Mouse (Mus musculus): ENCODE data around the gene Aplnr. TPM values are rescaled to one million over a fixed set of nuclear protein-coding genes. Genes with fewer than 3 reads are reported as not detected.
A peak's percentile ranks its signal among the peaks of the same experiment; 100 is the strongest.

The Aplnr gene
- polyA plus RNA-seq, 1 experiment from 2014 or later, result 28.0 TPM

DNA sequence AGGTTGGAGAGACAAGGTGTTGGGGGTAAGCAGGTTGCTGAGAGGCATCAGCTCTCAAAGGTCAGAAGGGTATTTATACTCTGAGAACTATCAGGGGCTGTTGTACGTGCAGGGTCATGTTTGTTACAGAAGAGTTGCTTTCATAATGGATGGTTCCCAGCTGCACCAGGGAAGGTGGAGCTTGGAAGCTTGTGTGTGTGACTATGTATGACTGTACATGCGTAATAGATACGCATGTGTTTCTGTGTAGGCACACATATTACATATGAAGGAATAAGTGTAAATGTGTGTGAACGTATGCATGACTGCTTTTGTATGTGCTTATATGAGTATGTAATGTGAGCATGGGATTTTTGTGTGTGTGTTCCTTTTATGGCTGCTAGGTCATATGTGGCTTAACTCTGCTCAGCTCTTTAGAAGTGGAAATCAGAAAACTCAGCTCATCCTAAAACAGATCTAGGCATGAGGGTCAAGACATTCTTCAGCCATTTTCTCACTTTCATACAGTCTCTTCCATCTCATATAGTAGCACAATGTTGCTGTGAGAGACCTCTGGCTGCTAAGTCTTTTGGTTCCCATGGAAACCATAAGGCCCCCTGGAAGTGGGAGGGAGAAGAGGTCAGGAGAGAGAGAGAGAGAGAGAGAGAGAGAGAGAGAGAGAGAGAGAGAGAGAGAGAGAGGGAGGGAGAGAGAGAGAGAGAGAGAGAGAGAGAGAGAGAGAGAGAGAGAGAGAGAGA lies 25.0 kb downstream of the Aplnr start:
- WGBS, result 59% methylated on average over 4 of the region's 4 CpGs
- H3K9ac ChIP-seq (ENCODE audit: low read length), result no peak overlapping the region
- no peaks in the 10 kb centered on the region for H3K27me3 ChIP-seq (ENCODE audit: control insufficient read depth, insufficient read depth, low read length)
- H3K27ac ChIP-seq (replicated peaks), result no peak overlapping the region
- ATAC-seq (ENCODE audit: low FRiP score, low TSS enrichment) (no peak), DNase-seq (ENCODE audit: low spot score) (no peak)
- no peaks in the 10 kb centered on the region for H3K4me1 ChIP-seq (replicated peaks; ENCODE audit: control insufficient read depth, insufficient read depth)
- H3K4me3 ChIP-seq (ENCODE audit: low read depth, low read length), result no peak overlapping the region
- H3K9me3 ChIP-seq (ENCODE audit: control insufficient read depth, low read length), result no peaks in the 10 kb centered on the region
- TF ChIP-seq EP300 (optimal IDR thresholded peaks at IDR 0.05) (no peak), CTCF (IDR thresholded peaks at IDR 0.05; ENCODE audit: low read depth) (no peak)
- no peak overlapping the region for H3K4me2 ChIP-seq (replicated peaks; ENCODE audit: low read depth)
- H3K36me3 ChIP-seq (ENCODE audit: control insufficient read depth, insufficient read depth, low read length), result no peaks in the 10 kb centered on the region

DNA sequence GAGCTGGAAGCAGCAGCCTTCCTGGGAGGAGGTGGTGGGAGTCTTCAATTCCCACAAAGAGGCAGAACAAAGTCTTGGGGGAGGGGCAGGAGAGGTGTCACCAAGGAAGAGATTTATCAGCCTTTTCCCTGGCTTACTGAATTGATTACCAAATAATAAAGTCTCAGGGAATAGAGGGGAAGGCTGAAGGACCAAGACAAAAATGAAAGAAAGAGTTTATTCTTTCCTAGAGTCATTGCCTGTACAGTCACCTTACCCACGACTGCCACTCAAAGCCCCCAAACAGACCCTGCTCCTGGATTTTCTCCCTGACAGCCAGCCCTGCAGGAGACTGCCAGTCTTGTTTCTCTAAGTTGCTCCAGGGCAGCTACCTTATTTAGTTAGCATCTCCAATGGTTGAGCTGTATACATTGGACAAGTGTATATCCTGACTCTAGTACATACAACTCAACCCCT lies 25.6 kb downstream of the Aplnr start:
- WGBS, result 26% methylated on average over 1 of the region's 1 CpGs
- Histone ChIP-seq H3K27me3 (ENCODE audit: control insufficient read depth, insufficient read depth, low read length) (no peaks in the 10 kb centered on the region), H3K27ac (replicated peaks) (no peak overlapping the region)

DNA sequence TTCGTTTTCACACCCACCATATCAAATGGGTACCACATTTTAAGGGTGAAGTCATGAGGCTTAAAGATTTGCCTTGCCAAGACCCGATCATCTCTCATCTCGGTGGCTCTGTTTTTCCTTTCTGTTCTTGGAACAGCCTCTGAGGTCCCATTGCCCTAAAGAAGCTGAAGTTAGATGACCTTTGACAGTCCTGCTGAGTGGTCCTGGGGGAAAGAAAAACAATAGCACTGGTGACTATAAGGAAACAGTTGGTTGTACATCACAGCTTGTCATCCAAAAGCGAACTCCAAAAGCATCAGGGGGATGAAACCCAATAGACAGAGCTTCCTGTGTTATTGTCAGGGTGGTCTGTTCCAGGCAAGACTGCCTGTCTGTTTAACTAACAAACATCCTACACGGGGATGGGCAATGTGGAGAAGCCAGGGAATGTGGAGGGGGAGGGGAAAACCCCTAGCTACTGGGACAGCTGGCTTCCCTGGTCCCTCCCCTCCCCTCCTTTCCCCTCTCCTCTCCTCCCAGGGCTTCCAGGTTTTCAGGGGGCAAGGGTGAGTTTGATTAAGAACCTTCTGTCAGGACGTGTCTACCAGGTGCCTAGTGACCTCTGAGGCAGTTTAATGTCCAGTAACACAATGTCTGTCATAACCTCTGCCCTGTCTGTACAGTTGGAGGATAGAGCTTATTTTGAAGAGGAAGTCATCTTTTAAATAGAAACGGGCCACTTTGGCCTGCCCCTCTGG lies 27.5 kb downstream of the Aplnr start:
- H3K4me1 ChIP-seq (replicated peaks; ENCODE audit: control insufficient read depth, insufficient read depth), result no peaks in the 10 kb centered on the region
- 32% methylated on average over 7 of the region's 7 CpGs for WGBS
- H3K27ac ChIP-seq (replicated peaks), result 0 out of 2 replicates have a peak overlapping the region, but pooled peaks have one; percentile 13
- no peak overlapping the region for H3K4me2 ChIP-seq (replicated peaks; ENCODE audit: low read depth)
- no peak overlapping the region for H3K4me3 ChIP-seq (ENCODE audit: low read depth, low read length)
- H3K36me3 ChIP-seq (ENCODE audit: control insufficient read depth, insufficient read depth, low read length), result no peaks in the 10 kb centered on the region
- no peak overlapping the region for H3K9ac ChIP-seq (ENCODE audit: low read length)
- ATAC-seq (ENCODE audit: low FRiP score, low TSS enrichment), result peak; percentile 38; the same call in 1 of the 2 replicates
- TF ChIP-seq CTCF (IDR thresholded peaks at IDR 0.05; ENCODE audit: low read depth) (no peak), EP300 (optimal IDR thresholded peaks at IDR 0.05) (no peak)
- H3K9me3 ChIP-seq (ENCODE audit: control insufficient read depth, low read length), result no peaks in the 10 kb centered on the region
- DNase-seq (ENCODE audit: low spot score), result no peak
- no peaks in the 10 kb centered on the region for H3K27me3 ChIP-seq (ENCODE audit: control insufficient read depth, insufficient read depth, low read length)

More for the DNA sequence above, 25.6 kb downstream of the Aplnr start:
- Histone ChIP-seq H3K4me2 (replicated peaks; ENCODE audit: low read depth) (no peak overlapping the region), H3K4me3 (ENCODE audit: low read depth, low read length) (no peak overlapping the region), H3K9ac (ENCODE audit: low read length) (no peak overlapping the region), H3K9me3 (ENCODE audit: control insufficient read depth, low read length) (no peaks in the 10 kb centered on the region), H3K4me1 (replicated peaks; ENCODE audit: control insufficient read depth, insufficient read depth) (no peaks in the 10 kb centered on the region), H3K36me3 (ENCODE audit: control insufficient read depth, insufficient read depth, low read length) (no peaks in the 10 kb centered on the region)
- ATAC-seq (ENCODE audit: low FRiP score, low TSS enrichment), result no peak
- DNase-seq (ENCODE audit: low spot score), result no peak
- TF ChIP-seq EP300 (optimal IDR thresholded peaks at IDR 0.05) (no peak), CTCF (IDR thresholded peaks at IDR 0.05; ENCODE audit: low read depth) (no peak)

DNA sequence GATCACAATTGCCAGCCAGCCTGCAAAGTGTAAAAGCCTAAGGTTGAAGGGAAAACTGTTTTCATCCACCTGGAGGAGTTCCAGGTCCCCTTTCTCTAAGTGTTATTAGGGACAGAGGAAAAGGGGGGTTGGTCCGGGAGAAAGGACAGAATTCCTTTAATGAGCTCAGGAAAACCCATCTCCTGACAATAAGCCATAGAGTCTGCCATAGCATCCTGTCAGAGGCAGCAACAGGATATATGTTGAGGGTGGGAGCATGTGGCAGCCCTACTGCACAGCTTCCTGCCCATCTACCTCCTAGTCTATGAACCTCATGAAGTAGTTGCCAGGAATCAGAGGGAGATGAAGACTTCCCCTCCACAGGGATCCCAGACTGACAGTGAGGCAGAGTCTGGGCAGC lies 31.6 kb downstream of the Aplnr start:
- H3K4me3 ChIP-seq (ENCODE audit: low read depth, low read length), result no peak overlapping the region
- 55% methylated on average over 1 of the region's 1 CpGs for WGBS
- no peak overlapping the region for H3K9ac ChIP-seq (ENCODE audit: low read length)
- no peaks in the 10 kb centered on the region for H3K9me3 ChIP-seq (ENCODE audit: control insufficient read depth, low read length)
- no peak overlapping the region for H3K27ac ChIP-seq (replicated peaks)
- H3K4me1 ChIP-seq (replicated peaks; ENCODE audit: control insufficient read depth, insufficient read depth), result no peaks in the 10 kb centered on the region; the same call in none of the 2 replicates
- H3K4me2 ChIP-seq (replicated peaks; ENCODE audit: low read depth), result no peak overlapping the region
- H3K27me3 ChIP-seq (ENCODE audit: control insufficient read depth, insufficient read depth, low read length), result no peaks in the 10 kb centered on the region
- ATAC-seq (ENCODE audit: low FRiP score, low TSS enrichment) (no peak), DNase-seq (ENCODE audit: low spot score) (no peak)
- no peaks in the 10 kb centered on the region for H3K36me3 ChIP-seq (ENCODE audit: control insufficient read depth, insufficient read depth, low read length)
- no peak for TF ChIP-seq EP300 (optimal IDR thresholded peaks at IDR 0.05)
- TF ChIP-seq CTCF (IDR thresholded peaks at IDR 0.05; ENCODE audit: low read depth), result no peak

DNA sequence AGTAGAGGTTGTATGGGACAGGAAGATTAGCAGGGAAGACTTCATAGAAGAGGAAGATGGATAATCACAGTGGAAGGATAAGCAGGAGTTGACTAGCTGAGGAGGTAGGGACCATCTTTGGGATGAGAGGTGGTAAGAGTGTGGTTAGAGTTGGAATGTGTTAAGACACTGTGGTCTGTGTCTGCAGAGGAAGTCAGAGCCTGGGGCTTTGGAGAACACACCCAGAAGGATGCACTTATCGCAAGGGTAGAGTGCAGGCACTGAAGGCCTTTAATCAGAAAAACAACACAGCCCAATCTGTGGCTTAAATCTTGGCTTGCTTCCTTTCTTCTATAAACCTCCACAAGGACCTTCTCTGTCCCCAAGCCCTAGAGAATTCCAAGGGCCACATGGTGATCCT lies 32.3 kb downstream of the Aplnr start:
- ATAC-seq (ENCODE audit: low FRiP score, low TSS enrichment), result no peak

More for the DNA sequence above, 32.3 kb downstream of the Aplnr start:
- no peak for DNase-seq (ENCODE audit: low spot score)
- H3K27ac ChIP-seq (replicated peaks), result no peak overlapping the region
- no peak overlapping the region for H3K9ac ChIP-seq (ENCODE audit: low read length)
- H3K27me3 ChIP-seq (ENCODE audit: control insufficient read depth, insufficient read depth, low read length), result no peaks in the 10 kb centered on the region
- H3K36me3 ChIP-seq (ENCODE audit: control insufficient read depth, insufficient read depth, low read length), result no peaks in the 10 kb centered on the region
- H3K4me2 ChIP-seq (replicated peaks; ENCODE audit: low read depth), result no peak overlapping the region
- H3K4me3 ChIP-seq (ENCODE audit: low read depth, low read length), result no peak overlapping the region
- no peaks in the 10 kb centered on the region for H3K9me3 ChIP-seq (ENCODE audit: control insufficient read depth, low read length)
- H3K4me1 ChIP-seq (replicated peaks; ENCODE audit: control insufficient read depth, insufficient read depth), result no peaks in the 10 kb centered on the region; the same call in none of the 2 replicates
- WGBS, result 73% methylated on average over 1 of the region's 1 CpGs
- TF ChIP-seq EP300 (optimal IDR thresholded peaks at IDR 0.05), result no peak
- no peak for TF ChIP-seq CTCF (IDR thresholded peaks at IDR 0.05; ENCODE audit: low read depth)

All from stomach, postnatal 0 days (tissue).